Mouse (Mus musculus) neural tube, embryonic 10.5 days (tissue): ENCODE measurements at regions not wholly inside any gene's neighbourhood (a gene's known extent, or its start where the extent isn't known, plus 50 kb on each side); places are given as distances from the start of the nearest gene placed in this dataset.

ENCODE experiments used
- DNase-seq: peaks from one replicate; pipeline ENCODE4 v3.0.0-alpha.2; 2017; ENCODE audit warnings: low spot score; ENCODE audit errors: extremely low spot score

- DNase-seq, result no peak
These were observed 1047.1 kb downstream of the Synb start for GRCm38 (mm10) chr14:68246966-68247365.

- DNase-seq, result no peak
These were observed 1054.0 kb downstream of the Synb start for GRCm38 (mm10) chr14:68240146-68240545.

- DNase-seq, result no peak
These were observed 1069.9 kb downstream of the Synb start for GRCm38 (mm10) chr14:68224152-68224551.

GRCm38 (mm10) chr14:68219025-68219595 lies 1075.0 kb downstream of the Synb start:
- no peak for DNase-seq

- no peak for DNase-seq
These were observed 1075.6 kb downstream of the Synb start for GRCm38 (mm10) chr14:68218471-68218870.

GRCm38 (mm10) chr14:68217986-68218385 lies 1076.1 kb downstream of the Synb start:
- DNase-seq, result no peak

GRCm38 (mm10) chr14:68213879-68214278 lies 1080.2 kb downstream of the Synb start:
- DNase-seq, result no peak

GRCm38 (mm10) chr14:68198802-68199201 lies 1095.3 kb downstream of the Synb start:
- no peak for DNase-seq

GRCm38 (mm10) chr14:68197470-68197800 lies 1096.7 kb downstream of the Synb start:
- DNase-seq, result peak; percentile 61

GRCm38 (mm10) chr14:68196762-68197469 lies 1097.2 kb downstream of the Synb start:
- no peak for DNase-seq

- DNase-seq, result no peak
These were observed 1097.9 kb downstream of the Synb start for GRCm38 (mm10) chr14:68196201-68196600.

GRCm38 (mm10) chr14:68189876-68190275 lies 1104.2 kb downstream of the Synb start:
- no peak for DNase-seq

GRCm38 (mm10) chr14:68188325-68188724 lies 1105.8 kb downstream of the Synb start:
- DNase-seq, result no peak

- no peak for DNase-seq
These were observed 1111.5 kb downstream of the Synb start for GRCm38 (mm10) chr14:68182606-68183005.

- no peak for DNase-seq
These were observed 1112.9 kb downstream of the Synb start for GRCm38 (mm10) chr14:68181168-68181567.
